Mouse (Mus musculus) cerebellum, adult 2 months (tissue): ENCODE measurements around the gene Crocc2.

ENCODE experiments used
- CTCF ChIP-seq: fragments of 200-500 bp; IDR thresholded peaks from 2 replicates; pipeline ENCODE4 v1.5.1; 2011; ENCODE audit warnings: low read depth, mild to moderate bottlenecking, control low read depth, low read length, moderate library complexity, borderline replicate concordance; ENCODE audit not compliant: insufficient read depth
- POLR2A ChIP-seq: fragments of 200-500 bp; IDR thresholded peaks from 2 replicates; pipeline ENCODE4 v1.6.1; 2011; ENCODE audit warnings: low read length, control low read depth, borderline replicate concordance; ENCODE audit not compliant: insufficient read depth

- TF ChIP-seq POLR2A: no peak
- no peak for TF ChIP-seq CTCF
These were observed 2.0 kb upstream of the Crocc2 start for GRCm38 (mm10) chr1:93166346-93167079.
